Mouse (Mus musculus): ENCODE data around the gene Pmvk.

DNA sequence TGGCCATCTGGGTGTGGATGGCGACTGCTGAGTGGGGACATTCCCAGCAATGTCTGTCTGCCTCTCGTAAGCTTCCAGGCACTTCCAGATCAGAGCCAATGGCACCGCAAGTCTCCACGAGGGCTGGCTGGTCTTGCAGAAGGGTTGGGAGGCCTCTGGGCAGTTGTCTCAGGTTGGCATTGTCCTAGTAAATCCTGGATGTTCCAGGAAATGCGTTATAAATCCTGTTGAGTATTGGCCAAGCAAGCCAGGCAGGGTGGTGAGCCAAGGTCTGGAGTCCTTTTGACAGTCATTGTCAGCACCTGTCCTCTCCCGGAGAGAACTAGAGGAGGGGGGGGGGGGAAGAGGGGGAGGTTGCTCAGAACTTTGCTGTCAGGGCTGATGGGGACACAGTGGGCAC, 24.7 kb downstream of the Pmvk start:
- TF ChIP-seq POLR2A (IDR thresholded peaks at IDR 0.05; ENCODE audit: insufficient read depth, low read depth, low read length) (no peak), CTCF (IDR thresholded peaks at IDR 0.05; ENCODE audit: insufficient read depth, low read depth, low read length) (no peak)

Data from olfactory bulb, adult 2 months (tissue).